Mouse (Mus musculus) cerebellum, adult 9-11 months (tissue): ENCODE data around the gene Nav2.

Experiments
- DNase-seq: peaks from one replicate; pipeline ENCODE4 v3.0.0; 2022

Nav2 gene

GRCm38 (mm10) chr7:49058304-49059012 lies 149.9 kb downstream of the Nav2 start:
- DNase-seq: no peak

GRCm38 (mm10) chr7:49064792-49065521 lies 156.4 kb downstream of the Nav2 start:
- no peak for DNase-seq

- peak; percentile 78 for DNase-seq
These were observed 157.3 kb downstream of the Nav2 start for GRCm38 (mm10) chr7:49065621-49066475.

GRCm38 (mm10) chr7:49066828-49067227 lies 158.3 kb downstream of the Nav2 start:
- DNase-seq: no peak

GRCm38 (mm10) chr7:49069396-49069961 lies 161.0 kb downstream of the Nav2 start:
- DNase-seq: no peak

GRCm38 (mm10) chr7:49070621-49071020 lies 162.1 kb downstream of the Nav2 start:
- DNase-seq: no peak

GRCm38 (mm10) chr7:49071141-49071567 lies 162.6 kb downstream of the Nav2 start:
- DNase-seq: no peak

- DNase-seq: no peak
These were observed 166.9 kb downstream of the Nav2 start for GRCm38 (mm10) chr7:49075333-49075934.

- DNase-seq: no peak
These were observed 167.8 kb downstream of the Nav2 start for GRCm38 (mm10) chr7:49076283-49076694.

GRCm38 (mm10) chr7:49078930-49079329 lies 170.4 kb downstream of the Nav2 start:
- no peak for DNase-seq

- DNase-seq: no peak
These were observed 174.2 kb downstream of the Nav2 start for GRCm38 (mm10) chr7:49082585-49083165.

GRCm38 (mm10) chr7:49084768-49085167 lies 176.3 kb downstream of the Nav2 start:
- DNase-seq: no peak

GRCm38 (mm10) chr7:49085759-49086158 lies 177.2 kb downstream of the Nav2 start:
- DNase-seq: no peak

GRCm38 (mm10) chr7:49087154-49087553 lies 178.6 kb downstream of the Nav2 start:
- peak; percentile 76 for DNase-seq

GRCm38 (mm10) chr7:49088198-49088912 lies 179.8 kb downstream of the Nav2 start:
- DNase-seq: no peak

GRCm38 (mm10) chr7:49091371-49091770 lies 182.9 kb downstream of the Nav2 start:
- no peak for DNase-seq

GRCm38 (mm10) chr7:49091921-49092320 lies 183.4 kb downstream of the Nav2 start:
- no peak for DNase-seq

GRCm38 (mm10) chr7:49093596-49093995 lies 185.1 kb downstream of the Nav2 start:
- DNase-seq: no peak

- DNase-seq: peak; percentile 86
These were observed 186.0 kb downstream of the Nav2 start for GRCm38 (mm10) chr7:49094531-49094930.

- no peak for DNase-seq
These were observed 192.8 kb downstream of the Nav2 start for GRCm38 (mm10) chr7:49101291-49101690.

GRCm38 (mm10) chr7:49102223-49102622 lies 193.7 kb downstream of the Nav2 start:
- no peak for DNase-seq
